Mouse (Mus musculus) cortical plate, adult 2 months (tissue): ENCODE results near the gene Prdm10.

ENCODE experiments used
- CTCF ChIP-seq: fragments of 200-500 bp; IDR thresholded peaks from 2 replicates; pipeline ENCODE4 v1.5.1; 2011; ENCODE audit warnings: mild to moderate bottlenecking, control low read depth, low read length; ENCODE audit not compliant: insufficient read depth; ENCODE audit errors: extremely low read depth
- POLR2A ChIP-seq: fragments of 200-500 bp; IDR thresholded peaks from 2 replicates; pipeline ENCODE4 v1.6.1; 2011; ENCODE audit warnings: mild to moderate bottlenecking, low read length, control low read depth; ENCODE audit not compliant: insufficient read depth; ENCODE audit errors: extremely low read depth

DNA sequence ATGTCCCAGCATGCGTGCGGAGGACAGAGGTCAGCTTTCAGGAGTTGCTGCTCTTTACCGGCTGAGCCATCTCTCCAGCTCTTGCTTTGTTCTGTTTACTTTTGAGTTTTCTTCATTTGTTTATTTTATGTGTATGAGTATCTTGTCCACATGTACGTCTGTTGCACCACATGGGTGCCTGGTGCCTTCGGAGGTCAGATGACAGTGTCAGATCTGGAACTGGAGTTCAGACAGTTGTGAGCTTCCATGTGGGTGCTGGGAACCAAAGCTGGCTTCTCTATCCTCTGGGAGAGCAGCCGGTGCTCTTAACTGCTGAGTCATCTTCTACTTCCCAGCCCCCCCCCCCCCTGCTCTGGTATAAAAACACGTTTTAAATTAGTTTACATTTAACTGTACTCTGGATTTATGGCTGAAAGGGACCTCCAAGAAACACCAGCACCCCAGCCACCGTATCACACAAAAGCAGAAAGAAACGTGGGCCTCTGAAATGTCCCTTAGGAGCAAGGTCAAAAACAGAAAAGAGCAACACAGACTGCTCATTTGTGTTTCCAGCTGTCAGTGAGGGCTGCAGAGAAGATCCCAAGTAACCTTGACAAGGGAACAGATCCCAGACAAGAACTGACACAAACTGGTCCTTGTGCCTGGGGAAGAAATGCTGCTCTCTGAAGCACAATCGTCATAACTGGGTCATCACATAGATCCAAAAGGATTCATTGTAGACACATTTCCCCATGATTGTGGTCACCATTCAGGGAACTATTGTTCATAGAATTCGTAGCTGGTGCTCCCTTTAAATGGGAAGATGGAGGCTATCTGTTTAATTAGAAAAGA is 26.3 kb upstream of the Prdm10 start:
- TF ChIP-seq CTCF: no peak
- no peak for TF ChIP-seq POLR2A
